Mouse (Mus musculus): ENCODE measurements at regions not wholly inside any gene's neighbourhood (a gene's known extent, or its start where the extent isn't known, plus 50 kb on each side); places are given as distances from the start of the nearest gene placed in this dataset.

DNA sequence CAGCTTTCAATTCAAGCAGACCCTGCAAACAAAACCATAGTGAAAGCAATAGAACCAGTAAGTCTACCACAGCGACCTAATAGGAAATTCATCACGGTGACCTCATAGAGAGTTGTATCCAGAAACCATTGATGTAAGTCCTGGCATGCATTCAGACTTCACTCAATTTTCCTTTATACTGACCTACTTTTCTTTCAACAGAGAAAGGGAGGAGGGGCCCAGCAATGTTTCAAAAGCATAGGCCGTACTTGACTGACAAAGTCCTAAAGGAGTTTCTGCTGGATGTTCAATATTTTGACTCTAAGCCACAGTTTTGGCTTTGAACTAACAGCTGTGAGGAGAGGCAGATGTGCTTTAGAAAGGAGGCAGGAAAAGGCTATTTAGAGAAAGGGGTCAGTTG is 88.4 kb downstream of the AI593442 start:
- no peak for DNase-seq

DNA sequence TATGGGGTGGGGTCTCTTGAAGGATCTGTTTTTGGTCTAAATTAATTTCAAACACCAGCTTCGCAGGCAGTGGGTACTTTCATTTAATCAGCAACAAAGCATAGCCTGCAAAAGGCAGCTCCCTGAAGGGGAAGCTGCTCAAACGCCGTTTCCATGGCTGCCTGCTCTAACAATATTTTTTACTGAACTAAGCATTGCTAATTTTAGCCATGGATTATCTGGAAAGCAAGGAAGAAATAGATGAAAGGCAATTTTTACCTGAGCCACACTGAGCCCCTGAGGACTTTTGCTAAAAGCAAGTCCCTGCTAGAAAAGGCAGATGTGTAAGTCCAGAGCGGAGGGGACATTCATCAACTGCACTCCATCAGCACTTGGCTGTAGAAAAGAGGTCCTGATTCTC is 105.5 kb downstream of the AI593442 start:
- DNase-seq, result no peak

DNA sequence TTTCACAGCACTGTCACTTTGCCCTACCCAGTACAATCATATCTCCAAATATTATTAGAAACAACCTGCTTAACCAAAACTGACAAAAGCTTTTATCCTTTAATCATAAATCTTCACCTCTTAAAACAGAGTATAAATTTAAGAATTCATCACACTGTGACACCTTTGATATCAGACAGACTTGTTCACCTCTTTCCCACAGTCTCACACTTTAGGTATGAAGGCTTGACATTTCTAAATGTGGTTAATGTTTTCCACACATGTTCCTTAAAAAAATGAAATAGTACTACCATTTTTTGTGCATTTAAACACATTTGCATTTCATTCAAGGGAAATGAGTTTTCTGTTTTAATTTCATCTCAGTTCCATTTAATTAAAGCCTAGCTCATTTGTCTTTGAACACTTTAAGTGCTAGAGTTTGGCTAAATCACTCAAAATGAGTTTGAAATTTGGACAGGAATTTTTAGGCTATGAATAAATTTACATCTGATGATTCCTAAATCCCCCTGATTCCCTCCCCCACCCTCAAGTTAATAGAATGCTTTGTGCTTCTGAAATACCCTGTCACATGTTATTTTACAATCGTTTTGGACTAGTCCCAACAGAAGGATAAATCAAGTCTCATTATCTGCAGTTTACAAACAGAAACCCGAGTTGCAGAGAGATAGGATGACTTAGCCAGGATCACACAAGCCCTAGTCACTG is 127.9 kb downstream of the AI593442 start:
- DNase-seq, result no peak

DNA sequence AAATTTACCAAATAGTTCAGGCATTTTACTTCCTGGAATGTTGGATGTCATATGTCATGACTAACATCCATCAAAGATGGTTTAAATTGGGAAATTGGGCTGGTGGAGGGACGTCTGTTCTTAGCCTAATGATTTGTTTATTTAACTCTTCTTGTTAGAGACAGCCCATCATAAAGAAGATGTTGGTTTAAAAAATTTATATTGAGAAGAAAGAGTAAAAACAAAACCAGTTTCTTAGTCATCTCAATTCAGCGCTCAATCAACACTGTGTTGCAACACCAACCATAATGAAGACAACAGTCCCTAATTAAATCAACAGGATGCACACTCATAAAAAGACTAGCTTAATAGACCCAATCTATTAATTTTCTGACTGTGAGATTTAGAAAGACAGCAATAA is 133.5 kb downstream of the AI593442 start:
- no peak for DNase-seq

- DNase-seq, result no peak
Observed at GRCm38 (mm10) chr9:52539086-52539485, 140.5 kb downstream of the AI593442 start.

GRCm38 (mm10) chr9:52529444-52529915 is 150.1 kb downstream of the AI593442 start:
- no peak for DNase-seq

GRCm38 (mm10) chr9:52500487-52500886 is 179.1 kb downstream of the AI593442 start:
- no peak for DNase-seq

- no peak for DNase-seq
Observed at GRCm38 (mm10) chr9:52495483-52496270, 183.9 kb downstream of the AI593442 start.

DNA sequence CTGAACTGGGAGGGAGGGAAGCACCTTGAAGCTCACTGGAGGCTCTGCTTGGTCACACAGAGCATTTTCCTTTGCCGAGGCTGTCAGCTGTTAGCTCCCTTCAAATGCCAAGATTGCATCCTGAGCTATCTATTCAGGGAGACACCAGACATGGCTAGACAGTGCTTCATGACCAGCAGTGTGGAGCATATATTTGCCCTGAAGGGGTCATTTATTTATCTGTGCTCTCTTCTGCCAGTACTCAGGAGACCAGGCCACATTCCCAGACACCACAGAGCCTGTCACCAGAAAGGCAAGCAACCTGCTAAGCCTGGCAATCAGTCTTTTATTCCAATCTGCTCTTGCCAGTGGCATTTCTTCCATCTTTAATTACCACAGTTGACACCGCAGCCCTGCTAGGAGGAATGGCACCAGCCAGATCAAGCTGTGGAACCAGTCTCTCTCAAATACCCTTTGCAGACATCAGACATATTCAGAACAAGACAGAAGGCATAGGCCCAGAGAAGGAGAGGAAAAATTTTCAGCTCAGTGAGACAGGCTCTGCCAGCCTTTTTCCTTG is 186.6 kb downstream of the AI593442 start:
- DNase-seq, result no peak

DNA sequence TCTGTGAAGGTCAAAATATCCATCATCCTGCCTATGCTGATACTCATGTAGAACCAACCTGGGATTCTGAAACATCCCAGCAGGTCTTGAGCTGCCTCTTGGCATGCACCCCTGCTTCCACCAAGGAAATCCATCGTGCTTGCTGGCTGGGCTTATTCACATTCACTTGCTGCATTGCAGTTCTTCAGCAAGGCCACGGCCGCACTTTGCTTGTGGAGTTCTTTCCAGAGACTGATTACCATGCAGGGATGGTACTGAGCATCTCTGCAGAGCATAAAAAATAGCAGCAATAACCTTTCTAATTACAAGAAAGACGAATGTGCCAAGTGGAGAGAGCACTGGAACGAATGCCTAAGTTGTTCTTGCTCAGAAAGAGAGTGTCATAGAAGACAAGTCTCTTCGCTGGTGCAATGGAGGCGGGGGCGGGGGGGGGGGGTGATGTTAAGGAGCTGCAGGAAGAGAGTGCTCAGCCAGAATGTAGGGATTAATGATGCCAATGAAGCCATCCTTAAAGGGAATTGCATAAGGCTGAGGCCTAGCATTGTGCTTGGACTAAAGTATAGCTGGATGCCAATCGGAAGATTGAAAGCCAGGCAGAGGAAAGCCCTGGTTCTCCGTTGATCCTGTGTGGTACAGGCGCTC is 205.9 kb downstream of the AI593442 start:
- DNase-seq, result no peak

GRCm38 (mm10) chr9:52472859-52473258 is 206.7 kb downstream of the AI593442 start:
- DNase-seq, result no peak

- no peak for DNase-seq
Observed at GRCm38 (mm10) chr9:52458518-52458917, 221.1 kb downstream of the AI593442 start.

DNA sequence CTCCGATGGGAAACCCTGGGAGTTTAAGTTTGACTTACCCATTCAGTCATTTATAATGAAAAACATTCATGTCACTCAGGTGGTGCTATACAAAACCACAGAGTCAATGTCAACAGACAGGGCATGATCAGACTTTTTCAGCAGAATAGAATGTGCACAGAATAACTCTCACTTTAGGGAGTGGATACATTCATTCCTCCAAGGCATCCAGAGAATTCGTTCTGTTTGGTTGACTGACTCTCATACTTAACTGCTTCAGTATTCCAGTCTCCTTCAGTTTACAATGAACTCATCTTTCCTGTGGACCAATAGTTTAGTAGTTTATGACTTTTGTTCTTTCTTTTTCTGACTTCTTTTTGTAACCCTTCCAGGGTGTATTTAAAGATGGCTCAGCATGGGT is 225.1 kb downstream of the AI593442 start:
- DNase-seq, result no peak

- DNase-seq, result no peak
Observed at GRCm38 (mm10) chr9:52451792-52452191, 227.8 kb downstream of the AI593442 start.

- DNase-seq, result no peak
Observed at GRCm38 (mm10) chr9:52448245-52448644, 231.3 kb downstream of the AI593442 start.

GRCm38 (mm10) chr9:52443228-52443627 is 236.4 kb downstream of the AI593442 start:
- no peak for DNase-seq

- no peak for DNase-seq
Observed at GRCm38 (mm10) chr9:52434215-52434614, 245.4 kb downstream of the AI593442 start.

DNA sequence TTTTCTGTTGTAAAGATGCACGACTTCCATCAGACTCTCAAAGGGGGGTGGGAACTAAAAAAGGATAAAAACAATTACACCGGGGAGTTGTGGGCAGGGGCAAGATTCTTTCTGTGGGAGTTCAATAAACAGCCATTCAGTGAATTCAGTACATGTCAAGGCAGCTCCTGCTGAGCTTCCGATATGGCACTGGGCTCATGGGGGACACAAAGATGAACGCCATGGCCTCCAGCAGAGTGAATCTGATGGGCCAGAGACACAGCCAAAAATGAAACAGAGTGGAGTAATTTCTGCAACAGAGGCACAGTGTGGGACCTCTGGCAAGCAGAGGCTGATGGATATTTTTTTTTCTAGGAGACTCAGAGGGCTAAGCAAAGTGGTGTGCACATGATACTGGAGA is 254.2 kb downstream of the AI593442 start:
- DNase-seq, result no peak

DNA sequence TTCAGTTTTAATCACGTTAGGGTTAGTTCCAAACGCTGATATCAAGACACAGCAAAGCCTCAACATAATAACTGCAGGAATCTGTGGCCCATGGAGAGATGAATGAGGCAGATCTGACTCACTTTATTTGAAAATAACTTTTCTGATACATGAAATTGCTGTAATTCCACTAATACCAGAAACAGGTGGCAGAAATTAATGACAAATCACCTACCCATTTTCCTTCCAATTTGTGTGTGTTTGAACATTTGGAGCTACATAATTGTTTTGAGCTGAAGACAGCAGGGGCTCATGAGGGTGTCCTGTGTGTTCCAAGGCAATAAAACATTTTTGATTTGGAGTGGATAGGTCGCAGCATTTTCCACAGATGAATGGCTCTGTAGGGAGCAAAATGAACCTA is 254.2 kb upstream of the Zc3h12c start:
- no peak for DNase-seq

DNA sequence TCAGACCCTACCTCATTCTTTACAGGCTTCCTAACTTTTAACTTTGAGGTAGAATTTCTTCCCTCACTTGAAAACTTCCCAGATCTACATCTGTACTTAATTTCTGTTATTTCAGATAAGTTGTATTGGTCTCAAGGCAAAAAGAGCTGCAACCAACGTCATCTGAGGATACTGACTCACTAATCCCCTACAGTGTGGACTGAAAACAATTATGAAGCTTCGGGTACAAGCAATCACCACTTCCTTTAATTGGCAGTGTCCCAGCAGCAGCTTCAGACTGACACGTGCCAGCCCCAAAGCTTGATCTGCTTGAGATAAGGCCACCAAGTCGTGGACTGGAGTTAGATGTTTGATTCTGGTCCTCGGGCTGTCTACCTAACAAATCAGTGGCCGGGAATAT is 247.3 kb upstream of the Zc3h12c start:
- no peak for DNase-seq

GRCm38 (mm10) chr9:52407841-52408240 is 239.5 kb upstream of the Zc3h12c start:
- DNase-seq, result no peak

GRCm38 (mm10) chr9:52402496-52402895 is 234.1 kb upstream of the Zc3h12c start:
- DNase-seq, result no peak

DNA sequence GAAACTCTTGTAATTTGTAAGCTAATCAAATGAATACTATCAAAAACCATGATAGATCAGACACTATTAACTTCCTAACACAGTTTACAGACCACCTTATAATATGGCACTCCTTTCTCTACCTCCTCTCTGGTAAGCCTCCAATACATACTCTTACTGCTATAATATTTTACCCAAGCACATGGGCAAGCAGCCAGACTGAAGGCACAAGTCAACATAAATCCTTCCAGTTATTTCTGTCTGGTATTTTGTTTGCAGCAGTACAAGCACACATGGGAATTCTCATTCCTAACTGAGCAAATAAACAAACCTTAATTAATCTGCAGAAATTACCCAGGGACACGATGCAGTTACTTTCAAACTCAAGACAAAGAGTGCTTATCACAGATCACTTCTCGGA is 210.7 kb upstream of the Zc3h12c start:
- DNase-seq, result no peak

Data from thymus, postnatal 36 days (tissue).